Mouse (Mus musculus) small intestine, adult 2 months (tissue): ENCODE results near the gene Mst1r. TPM values are rescaled to one million over a fixed set of nuclear protein-coding genes. Genes with fewer than 3 reads are reported as not detected.
A peak's percentile ranks its signal among the peaks of the same experiment; 100 is the strongest.

Experiments used
- H3K27ac ChIP-seq: fragments of 200-500 bp; 2 replicates; pipeline ENCODE4 v1.5.1; 2012; ENCODE audit warnings: low read depth, low read length, control low read depth, inconsistent platforms; ENCODE audit not compliant: insufficient read depth
- H3K27me3 ChIP-seq: fragments of 200-500 bp; 2 replicates; pipeline ENCODE4 v1.6.1; 2012; ENCODE audit warnings: mild to moderate bottlenecking, moderate library complexity, low read length, inconsistent platforms; ENCODE audit not compliant: control insufficient read depth, insufficient read depth
- H3K36me3 ChIP-seq: fragments of 200-500 bp; 2 replicates; pipeline ENCODE4 v1.6.1; 2012; ENCODE audit warnings: mild to moderate bottlenecking, low read length, control low read depth, inconsistent platforms; ENCODE audit not compliant: control insufficient read depth, insufficient read depth
- H3K4me1 ChIP-seq: fragments of 200-500 bp; 2 replicates; pipeline ENCODE4 v1.6.1; 2012; ENCODE audit warnings: low read length, inconsistent platforms, mixed read lengths; ENCODE audit not compliant: control insufficient read depth, insufficient read depth, insufficient read length
- H3K4me3 ChIP-seq: fragments of 200-500 bp; 2 replicates; pipeline ENCODE4 v1.5.1; 2012; ENCODE audit warnings: low read depth, mild to moderate bottlenecking, control low read depth, inconsistent platforms, low read length, moderate library complexity
- CTCF ChIP-seq: fragments of 200-500 bp; IDR thresholded peaks from 2 replicates; pipeline ENCODE4 v1.5.1; 2012; ENCODE audit warnings: low read depth, mild to moderate bottlenecking, control low read depth, inconsistent platforms, low read length, moderate library complexity, mixed read lengths; ENCODE audit not compliant: insufficient replicate concordance, insufficient read length; ENCODE audit errors: extremely low read depth
- POLR2A ChIP-seq: fragments of 200-500 bp; IDR thresholded peaks from 2 replicates; pipeline ENCODE4 v1.6.1; 2012; ENCODE audit warnings: low read depth, mild to moderate bottlenecking, control low read depth, inconsistent platforms, low read length, moderate library complexity
- WGBS: fragments of 180-500 bp; shearing (Covaris S2); methylation state at CpG from one replicate; pipeline ENCODE4 v1.1.7; 2018; 5-methylcytosine and 5-hydroxymethylcytosine counted together
- polyA plus RNA-seq: library from polyadenylated mRNA; depleted of rRNA; stranded (reverse); fragments of >200 nt; gene quantifications from 2 replicates; pipeline ENCODE4 v1.2.3, GENCODE M21; 2012

Mst1r gene
- polyA plus RNA-seq, 1 experiment: 94.7 TPM

DNA sequence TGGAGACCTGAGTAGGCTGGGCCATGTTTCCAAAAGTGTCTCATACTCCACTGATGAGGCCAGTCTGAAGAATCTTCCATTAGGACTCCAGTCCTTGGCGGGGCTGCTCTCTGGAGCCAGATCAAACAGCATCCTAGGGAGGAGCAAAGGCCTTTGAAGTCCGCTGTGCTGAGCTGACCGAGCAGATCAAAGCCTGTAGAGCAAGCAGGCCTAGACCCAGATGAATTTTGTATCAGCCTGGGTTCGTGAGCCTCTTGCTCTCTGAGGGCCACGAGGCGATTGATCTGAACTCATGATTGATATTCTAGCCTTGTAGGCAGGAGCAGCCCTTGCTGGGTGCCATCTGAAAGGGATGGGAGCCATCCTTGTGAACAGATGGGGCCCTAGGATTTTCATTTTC, 53.2 kb downstream of the Mst1r start:
- Histone ChIP-seq H3K27ac (no peak overlapping the region), H3K4me3 (no peak overlapping the region), H3K4me1 (no peaks in the 10 kb centered on the region), H3K36me3 (peaks cover 2% of the 10 kb centered on the region; the same call in 1 of the 2 replicates), H3K27me3 (no peaks in the 10 kb centered on the region)
- TF ChIP-seq POLR2A (no peak), CTCF (no peak)
- 81% methylated on average over 6 of the region's 6 CpGs for WGBS

DNA sequence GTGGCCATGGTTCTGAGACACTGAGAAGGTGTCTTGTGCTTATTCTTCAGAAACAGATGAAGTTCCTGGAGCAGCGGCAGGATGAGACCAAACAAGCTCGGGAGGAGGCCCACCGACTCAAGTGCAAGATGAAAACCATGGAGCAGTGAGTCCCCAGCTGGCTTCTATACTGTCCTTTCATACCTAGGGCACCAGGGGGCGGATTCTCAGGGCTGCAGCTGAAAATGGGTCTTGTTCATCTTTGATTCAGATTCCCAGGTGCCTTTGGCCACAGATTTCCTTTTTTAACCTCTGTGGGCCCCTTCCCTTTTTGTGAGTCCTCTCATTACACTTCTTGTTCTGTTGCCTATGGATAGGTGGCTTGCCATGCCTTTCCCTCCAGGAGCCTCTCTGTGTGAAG, 54.3 kb downstream of the Mst1r start:
- no peaks in the 10 kb centered on the region for H3K4me1 ChIP-seq
- TF ChIP-seq CTCF (no peak), POLR2A (no peak)
- H3K27ac ChIP-seq: no peak overlapping the region
- 81% methylated on average over 4 of the region's 4 CpGs for WGBS
- no peak overlapping the region for H3K4me3 ChIP-seq
- no peaks in the 10 kb centered on the region for H3K27me3 ChIP-seq
- peaks cover 2% of the 10 kb centered on the region; the same call in 1 of the 2 replicates for H3K36me3 ChIP-seq

DNA sequence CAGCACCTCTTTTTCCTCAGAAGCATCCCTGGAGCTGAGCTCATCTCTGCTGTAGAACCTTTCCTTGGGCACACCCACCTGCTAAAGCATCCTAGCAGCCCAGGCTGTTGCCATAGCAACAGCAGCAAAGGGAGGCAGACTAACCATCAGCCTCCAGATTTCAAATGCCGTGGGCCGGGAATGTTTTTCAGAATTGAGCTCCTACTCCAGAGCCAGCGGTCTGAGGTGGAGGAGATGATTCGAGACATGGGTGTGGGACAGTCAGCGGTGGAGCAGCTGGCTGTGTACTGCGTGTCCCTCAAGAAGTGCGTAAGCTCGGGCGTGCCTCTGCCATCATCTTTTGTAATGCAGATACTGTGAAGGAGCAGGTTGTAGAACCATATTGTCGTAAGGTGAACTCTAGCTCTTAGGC, 54.7 kb downstream of the Mst1r start:
- Histone ChIP-seq H3K36me3 (peaks cover 2% of the 10 kb centered on the region; the same call in 1 of the 2 replicates), H3K4me1 (no peaks in the 10 kb centered on the region), H3K27ac (no peak overlapping the region), H3K27me3 (no peaks in the 10 kb centered on the region), H3K4me3 (no peak overlapping the region)
- TF ChIP-seq POLR2A: no peak
- no peak for TF ChIP-seq CTCF
- WGBS: 87% methylated on average over 10 of the region's 10 CpGs

DNA sequence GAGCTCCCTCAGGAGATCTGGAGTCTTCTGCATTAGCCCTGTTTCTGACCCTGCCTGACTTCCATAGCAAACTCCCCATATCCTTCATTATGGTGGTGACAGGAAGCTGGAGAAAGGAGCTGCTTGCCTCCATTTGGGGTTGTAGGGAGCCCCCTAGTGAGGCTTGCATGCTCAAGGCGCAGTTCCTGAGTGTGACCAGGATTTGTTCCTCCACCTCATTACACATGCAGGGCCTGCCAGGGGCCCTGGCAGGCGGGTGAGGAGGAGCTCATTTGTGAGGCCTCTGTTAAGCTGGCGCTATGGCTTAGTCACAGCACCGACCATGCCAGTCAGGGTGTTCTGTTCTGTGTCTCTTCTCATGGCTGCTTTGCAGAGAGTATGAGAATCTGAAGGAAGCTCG, 55.2 kb downstream of the Mst1r start:
- H3K36me3 ChIP-seq: peaks cover 2% of the 10 kb centered on the region; the same call in 1 of the 2 replicates
- WGBS: 64% methylated on average over 5 of the region's 5 CpGs

DNA sequence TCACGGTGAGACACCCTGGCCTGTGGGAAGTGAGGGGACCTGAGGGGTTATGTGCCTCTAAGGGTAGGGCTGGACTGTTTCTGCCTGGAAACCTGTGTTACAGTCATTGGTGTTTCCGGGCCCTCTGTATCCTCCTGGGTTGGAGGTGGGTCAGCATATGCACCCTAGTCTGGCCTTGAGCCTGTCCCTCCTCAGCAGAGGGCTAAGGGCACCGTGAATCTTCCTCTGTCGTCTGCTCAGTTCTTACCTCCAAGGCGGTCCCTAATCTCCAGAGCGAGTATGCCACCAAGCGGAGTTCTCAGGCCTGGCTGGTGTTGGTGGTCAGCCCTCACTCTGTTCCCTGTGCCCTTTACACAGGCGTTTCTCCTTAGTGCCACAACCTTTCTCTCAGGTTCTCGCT, 56.2 kb downstream of the Mst1r start:
- no peaks in the 10 kb centered on the region for H3K27me3 ChIP-seq
- no peak overlapping the region for H3K27ac ChIP-seq
- 98% methylated on average over 9 of the region's 9 CpGs for WGBS
- H3K36me3 ChIP-seq: no peaks in the 10 kb centered on the region
- no peaks in the 10 kb centered on the region for H3K4me1 ChIP-seq
- H3K4me3 ChIP-seq: no peak overlapping the region
- TF ChIP-seq CTCF: no peak
- no peak for TF ChIP-seq POLR2A

More for the DNA sequence above, 55.2 kb downstream of the Mst1r start:
- Histone ChIP-seq H3K4me1 (no peaks in the 10 kb centered on the region), H3K27ac (no peak overlapping the region), H3K27me3 (no peaks in the 10 kb centered on the region), H3K4me3 (no peak overlapping the region)
- TF ChIP-seq CTCF: no peak; the same call in 1 of the 2 replicates

DNA sequence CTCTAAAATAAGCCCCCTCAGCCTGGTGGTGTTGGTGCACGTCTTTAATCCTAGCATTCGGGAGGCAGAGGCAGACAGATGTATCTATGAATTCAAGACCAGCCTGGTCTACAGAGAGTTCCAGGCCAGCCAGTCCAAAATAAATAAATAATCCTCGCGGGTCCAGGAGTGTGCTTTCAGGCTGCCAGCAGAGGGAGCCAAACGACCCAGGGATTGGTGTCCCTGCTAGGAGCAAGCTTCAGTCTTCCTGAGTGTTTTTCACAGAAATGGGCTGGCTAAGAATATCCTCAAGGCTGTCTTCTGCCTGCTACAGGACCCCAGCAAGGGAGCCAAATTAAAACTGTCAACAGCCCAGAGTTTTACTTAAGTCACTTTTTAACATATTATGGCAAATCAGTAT, 57.0 kb downstream of the Mst1r start:
- Histone ChIP-seq H3K27me3 (no peaks in the 10 kb centered on the region), H3K4me3 (no peak overlapping the region), H3K36me3 (no peaks in the 10 kb centered on the region), H3K4me1 (no peaks in the 10 kb centered on the region), H3K27ac (no peak overlapping the region)
- TF ChIP-seq CTCF (peak; percentile 98), POLR2A (no peak)
- 18% methylated on average over 5 of the region's 5 CpGs for WGBS

DNA sequence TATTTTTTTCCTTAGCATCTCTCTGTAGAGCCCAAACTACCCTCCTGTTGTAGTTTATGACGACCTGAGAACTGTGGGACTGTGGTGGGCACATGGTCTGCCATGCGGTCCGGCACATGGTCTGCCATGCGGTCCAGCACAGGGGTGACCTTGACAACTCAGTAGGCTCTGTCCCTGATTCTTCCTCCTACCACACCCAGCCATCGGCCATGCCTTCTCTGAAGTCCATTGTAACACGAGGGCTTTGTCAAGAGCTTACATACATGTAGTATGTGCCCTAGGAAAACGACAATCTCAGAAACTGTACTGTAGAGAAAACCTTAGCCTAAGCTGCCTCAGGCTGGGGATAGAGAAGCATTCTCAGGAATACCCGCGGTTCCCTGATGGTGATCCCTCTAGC, 58.0 kb downstream of the Mst1r start:
- no peak overlapping the region for H3K27ac ChIP-seq
- H3K27me3 ChIP-seq: no peaks in the 10 kb centered on the region
- TF ChIP-seq POLR2A: no peak
- TF ChIP-seq CTCF: no peak
- WGBS: 91% methylated on average over 9 of the region's 9 CpGs
- no peaks in the 10 kb centered on the region for H3K36me3 ChIP-seq
- H3K4me3 ChIP-seq: no peak overlapping the region
- no peaks in the 10 kb centered on the region for H3K4me1 ChIP-seq
